Mouse (Mus musculus) midbrain, embryonic 15.5 days (tissue): ENCODE measurements around the gene 4930451I11Rik. TPM values are rescaled to one million over a fixed set of nuclear protein-coding genes. Genes with fewer than 3 reads are reported as not detected.

Source experiments
- ATAC-seq: fragments of 200-750 bp; cut with Nextera tagmentation; replicated peaks from 2 replicates; pipeline ENCODE4 v1.8.0; 2017; ENCODE audit warnings: moderate TSS enrichment
- H3K27ac ChIP-seq: fragments of 300-500 bp; sonication (generic); 2 replicates; pipeline ENCODE4 v1.5.1; 2015; ENCODE audit warnings: mild to moderate bottlenecking, inconsistent platforms
- H3K27me3 ChIP-seq: fragments of 300-500 bp; sonication (generic); replicated peaks from 2 replicates; pipeline ENCODE4 v1.6.1; 2015; ENCODE audit warnings: inconsistent platforms
- H3K36me3 ChIP-seq: fragments of 300-500 bp; sonication (generic); replicated peaks from 2 replicates; pipeline ENCODE4 v1.6.1; 2015; ENCODE audit warnings: inconsistent platforms
- H3K4me1 ChIP-seq: fragments of 300-500 bp; sonication (generic); 2 replicates; pipeline ENCODE4 v1.6.1; 2015; ENCODE audit warnings: inconsistent platforms
- H3K4me2 ChIP-seq: fragments of 300-500 bp; sonication (generic); 2 replicates; pipeline ENCODE4 v1.6.1; 2015; ENCODE audit warnings: inconsistent platforms, mild to moderate bottlenecking, moderate library complexity
- H3K4me3 ChIP-seq: fragments of 300-500 bp; sonication (generic); 2 replicates; pipeline ENCODE4 v1.5.1; 2015; ENCODE audit warnings: mild to moderate bottlenecking, inconsistent platforms
- H3K9ac ChIP-seq: fragments of 300-500 bp; sonication (generic); 2 replicates; pipeline ENCODE4 v1.6.1; 2015; ENCODE audit warnings: mild to moderate bottlenecking, inconsistent platforms
- H3K9me3 ChIP-seq: fragments of 300-500 bp; sonication (generic); 2 replicates; pipeline ENCODE4 v1.6.1; 2016; ENCODE audit warnings: inconsistent platforms
- WGBS: fragments of 180-500 bp; shearing (Covaris S2); methylation state at CpG from one replicate; pipeline ENCODE4 v1.1.7; 2015; ENCODE audit warnings: mixed read lengths; 5-methylcytosine and 5-hydroxymethylcytosine counted together
- polyA plus RNA-seq: library from polyadenylated mRNA; unstranded; fragments of >200 nt; fragmentation: Nextera tagmentation; extraction: Ambion mirVana; gene quantifications from 2 replicates; pipeline ENCODE4 v1.2.1, GENCODE M21; 2015

4930451I11Rik gene
- polyA plus RNA-seq, 1 experiment from 2014 or later = not detected

DNA sequence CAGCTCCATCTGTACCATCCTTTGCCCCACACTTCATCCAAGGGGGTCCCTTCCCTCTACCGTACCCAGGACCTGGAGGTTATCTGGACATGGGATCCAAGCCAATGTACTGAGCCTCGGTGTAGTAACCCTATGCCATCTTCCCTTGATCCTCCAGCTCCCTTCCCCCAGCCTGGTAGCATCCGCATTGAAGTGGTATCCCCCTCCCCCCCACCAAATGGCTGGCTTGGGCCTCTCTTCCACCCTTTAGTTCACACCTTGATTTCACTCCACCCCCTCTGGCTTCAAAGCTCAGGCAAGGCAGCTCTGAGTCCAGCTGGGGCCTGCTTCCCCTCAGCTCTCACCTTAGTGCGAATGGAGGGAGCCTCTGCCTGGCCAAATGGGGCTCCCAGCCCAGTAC lies 46.4 kb downstream of the 4930451I11Rik start:
- 93% methylated on average over 4 of the region's 4 CpGs for WGBS
- Histone ChIP-seq H3K9me3 (no peaks in the 10 kb centered on the region), H3K9ac (no peak overlapping the region), H3K4me3 (no peak overlapping the region), H3K36me3 (peaks cover 52% of the 10 kb centered on the region), H3K27me3 (no peaks in the 10 kb centered on the region), H3K4me2 (no peak overlapping the region), H3K27ac (no peak overlapping the region), H3K4me1 (peaks cover 17% of the 10 kb centered on the region)
- no peak for ATAC-seq

DNA sequence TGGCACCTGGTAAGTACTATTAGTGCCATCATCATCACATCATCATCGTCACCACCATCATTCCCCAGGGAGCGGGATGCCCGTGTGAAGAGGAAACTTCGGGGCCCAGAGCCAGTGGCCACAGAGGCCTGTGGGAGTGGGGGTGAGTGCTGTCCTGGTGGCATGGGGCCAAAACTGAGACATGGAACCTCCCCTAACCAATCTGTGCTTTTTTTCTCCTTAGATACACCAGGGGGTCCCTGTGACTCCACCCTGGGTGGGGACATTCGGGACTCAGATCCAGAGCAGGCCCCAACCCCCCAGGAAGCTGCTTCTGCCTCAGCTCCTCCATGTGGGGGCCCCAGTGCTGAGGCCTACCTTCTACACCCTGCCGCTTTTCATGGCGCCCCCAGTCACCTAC lies 47.0 kb downstream of the 4930451I11Rik start:
- no peak for ATAC-seq
- peaks cover 20% of the 10 kb centered on the region for H3K4me1 ChIP-seq
- H3K27me3 ChIP-seq = no peaks in the 10 kb centered on the region
- 94% methylated on average over 7 of the region's 7 CpGs for WGBS
- H3K9me3 ChIP-seq = no peaks in the 10 kb centered on the region
- H3K36me3 ChIP-seq = peaks cover 47% of the 10 kb centered on the region
- H3K4me2 ChIP-seq = no peak overlapping the region
- no peak overlapping the region for H3K9ac ChIP-seq
- H3K4me3 ChIP-seq = no peak overlapping the region
- no peak overlapping the region for H3K27ac ChIP-seq

DNA sequence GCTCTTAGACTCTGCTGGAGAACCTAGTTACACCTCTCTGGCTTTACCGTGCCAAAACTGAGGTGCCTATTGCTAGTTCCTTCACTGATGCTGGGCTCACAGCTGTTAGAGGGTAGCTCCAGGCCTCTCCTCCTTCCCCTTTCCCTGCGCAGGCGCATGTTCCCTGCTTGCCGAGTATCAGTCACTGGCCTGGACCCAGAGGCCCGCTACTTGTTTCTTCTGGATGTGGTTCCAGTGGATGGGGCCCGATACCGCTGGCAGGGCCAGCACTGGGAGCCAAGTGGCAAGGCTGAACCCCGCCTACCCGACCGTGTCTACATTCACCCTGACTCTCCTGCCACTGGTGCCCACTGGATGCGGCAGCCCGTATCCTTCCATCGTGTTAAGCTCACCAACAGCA lies 48.7 kb downstream of the 4930451I11Rik start:
- H3K4me1 ChIP-seq = peaks cover 36% of the 10 kb centered on the region
- no peak overlapping the region for H3K4me2 ChIP-seq
- H3K36me3 ChIP-seq = peaks cover 31% of the 10 kb centered on the region
- H3K9ac ChIP-seq = no peak overlapping the region
- ATAC-seq = no peak
- H3K27me3 ChIP-seq = no peaks in the 10 kb centered on the region
- H3K27ac ChIP-seq = no peak overlapping the region
- H3K4me3 ChIP-seq = no peak overlapping the region
- WGBS = 84% methylated on average over 13 of the region's 13 CpGs
- no peaks in the 10 kb centered on the region for H3K9me3 ChIP-seq

DNA sequence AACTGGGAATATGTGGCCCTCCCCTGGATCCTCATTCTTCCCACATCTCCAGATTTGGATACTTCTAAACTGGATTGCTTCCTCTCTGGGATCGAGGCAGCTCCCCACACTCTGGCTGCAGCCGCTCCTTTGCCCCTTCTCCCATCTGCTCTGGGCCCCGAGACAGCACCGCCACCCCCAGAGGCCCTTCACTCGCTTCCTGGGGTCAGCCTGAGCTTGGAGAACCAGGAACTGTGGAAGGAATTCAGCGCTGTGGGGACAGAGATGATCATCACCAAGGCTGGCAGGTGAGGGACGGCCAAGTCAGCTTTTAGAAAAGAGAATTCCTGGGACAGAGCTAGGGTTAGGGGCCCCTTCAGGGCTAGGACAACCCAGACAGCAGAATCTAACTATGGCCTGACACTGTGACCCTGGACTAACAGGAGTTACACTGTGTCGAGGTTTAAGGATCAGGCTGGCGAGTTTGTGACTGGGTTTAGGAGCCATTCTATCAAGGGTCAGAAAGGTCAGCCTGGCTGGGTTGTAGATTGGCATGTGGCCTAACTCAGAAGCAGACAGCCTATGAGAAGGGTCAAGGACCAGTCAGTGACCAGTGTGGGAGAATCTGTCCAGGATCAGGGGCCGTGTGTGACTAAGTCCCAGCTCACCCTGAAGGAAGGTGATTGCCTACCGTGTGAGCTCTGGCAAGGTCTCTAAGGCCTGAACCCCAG lies 49.6 kb downstream of the 4930451I11Rik start:
- H3K36me3 ChIP-seq = peaks cover 23% of the 10 kb centered on the region
- no peak for ATAC-seq
- 44% methylated on average over 11 of the region's 11 CpGs for WGBS
- H3K27me3 ChIP-seq = no peaks in the 10 kb centered on the region
- H3K27ac ChIP-seq = no peak overlapping the region
- no peaks in the 10 kb centered on the region for H3K9me3 ChIP-seq
- H3K4me1 ChIP-seq = peaks cover 42% of the 10 kb centered on the region
- peak overlapping the region; percentile 92 for H3K4me2 ChIP-seq
- no peak overlapping the region for H3K9ac ChIP-seq
- no peak overlapping the region for H3K4me3 ChIP-seq

DNA sequence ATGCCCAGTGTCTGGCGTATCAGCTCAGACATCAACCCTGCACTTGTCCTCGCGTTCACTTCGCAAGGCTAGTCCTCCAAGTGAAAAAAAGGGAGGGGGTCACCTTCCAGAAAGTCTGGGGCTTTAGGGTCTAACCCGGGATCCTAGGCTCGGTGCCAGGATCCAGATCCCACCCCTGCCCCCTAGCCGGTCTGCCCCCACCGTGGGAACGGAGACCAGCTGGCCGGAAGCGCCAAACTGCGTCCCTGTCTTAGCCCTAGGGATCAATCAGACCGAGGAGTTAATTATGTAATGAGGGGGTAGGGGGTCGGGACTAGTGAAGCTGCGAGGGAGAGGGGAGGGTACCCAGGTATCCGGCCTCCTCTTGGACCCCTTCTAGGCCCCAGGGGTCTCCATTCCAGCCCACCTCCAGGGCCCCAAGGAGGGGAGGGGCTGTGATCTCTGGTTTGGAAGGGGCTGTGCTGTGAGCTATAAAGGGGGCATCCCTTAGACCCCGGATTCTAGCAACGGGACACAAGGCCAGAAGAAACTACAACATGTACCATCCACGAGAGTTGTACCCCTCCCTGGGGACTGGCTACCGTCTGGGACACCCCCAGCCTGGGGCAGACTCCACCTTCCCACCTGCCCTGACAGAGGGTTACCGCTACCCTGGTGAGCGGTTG lies 50.3 kb downstream of the 4930451I11Rik start, which contains the start of gene Tbx6:
Gene Tbx6, plus strand, starts transcription at position 513 of the 665 bp plus-strand sequence.
- Histone ChIP-seq H3K27me3 (no peaks in the 10 kb centered on the region), H3K36me3 (peaks cover 16% of the 10 kb centered on the region; the same call in 1 of the 2 replicates), H3K4me3 (peak within 1 kb of the TSS; percentile 44), H3K9ac (peak within 1 kb of the TSS; percentile 43), H3K4me1 (peaks cover 47% of the 10 kb centered on the region), H3K27ac (peak within 1 kb of the TSS; percentile 83), H3K4me2 (peak within 1 kb of the TSS; percentile 92), H3K9me3 (no peaks in the 10 kb centered on the region)
- no peak; the same call in 1 of the 2 replicates for ATAC-seq
- 8% methylated on average over 22 of the region's 22 CpGs for WGBS

Other genes with a start within 250 kb of the 4930451I11Rik start
- gene Apobr, start 246.7 kb downstream of the 4930451I11Rik start, polyA plus RNA-seq = 0.32 and 0.38 TPM in 2 replicates
- 34.1 and 35.6 TPM in 2 replicates for gene Cln3, start 245.8 kb downstream of the 4930451I11Rik start, polyA plus RNA-seq
- not detected in 2 replicates for gene Il27, start 236.7 kb downstream of the 4930451I11Rik start, polyA plus RNA-seq
- 11.5 and 13.0 TPM in 2 replicates for gene Nupr1, start 200.8 kb downstream of the 4930451I11Rik start, polyA plus RNA-seq
- gene Sgf29, start 182.3 kb downstream of the 4930451I11Rik start, polyA plus RNA-seq = 62.3 and 72.4 TPM in 2 replicates
- 8.3 and 8.9 TPM in 2 replicates for gene Sult1a1, start 155.2 kb downstream of the 4930451I11Rik start, polyA plus RNA-seq
- 116 and 126 TPM in 2 replicates for gene Bola2, start 136.2 kb downstream of the 4930451I11Rik start, polyA plus RNA-seq
- 18.3 and 20.9 TPM in 2 replicates for gene Slx1b, start 135.9 kb downstream of the 4930451I11Rik start, polyA plus RNA-seq
- 119 and 127 TPM in 2 replicates for gene Coro1a, start 123.9 kb downstream of the 4930451I11Rik start, polyA plus RNA-seq
- gene Mapk3, start 72.0 kb downstream of the 4930451I11Rik start, polyA plus RNA-seq = 110 and 111 TPM in 2 replicates
- 2.2 and 2.3 TPM in 2 replicates for gene Gdpd3, start 65.3 kb downstream of the 4930451I11Rik start, polyA plus RNA-seq
- 201 and 224 TPM in 2 replicates for gene Ypel3, start 54.7 kb downstream of the 4930451I11Rik start, polyA plus RNA-seq
- gene Tbx6, start 50.2 kb downstream of the 4930451I11Rik start, polyA plus RNA-seq = 0.37 and 0.57 TPM in 2 replicates
- gene Ppp4c, start 39.1 kb downstream of the 4930451I11Rik start, polyA plus RNA-seq = 191 and 192 TPM in 2 replicates
- 60.4 and 65.4 TPM in 2 replicates for gene Fam57b, start 34.0 kb downstream of the 4930451I11Rik start, polyA plus RNA-seq
- gene Doc2a, start 15.8 kb upstream of the 4930451I11Rik start, polyA plus RNA-seq = 19.8 and 23.8 TPM in 2 replicates
- gene Hirip3, start 30.3 kb upstream of the 4930451I11Rik start, polyA plus RNA-seq = 16.7 and 22.8 TPM in 2 replicates
- 94.4 and 100 TPM in 2 replicates for gene Ino80e, start 30.7 kb upstream of the 4930451I11Rik start, polyA plus RNA-seq
- 66.8 and 70.9 TPM in 2 replicates for gene Taok2, start 53.1 kb upstream of the 4930451I11Rik start, polyA plus RNA-seq
- gene Tmem219, start 91.3 kb upstream of the 4930451I11Rik start, polyA plus RNA-seq = 33.2 and 36.1 TPM in 2 replicates
- 133 and 136 TPM in 2 replicates for gene Kctd13, start 97.2 kb upstream of the 4930451I11Rik start, polyA plus RNA-seq
- 7.8 and 8.9 TPM in 2 replicates for gene Asphd1, start 117.9 kb upstream of the 4930451I11Rik start, polyA plus RNA-seq
- 50.5 and 56.2 TPM in 2 replicates for gene Sez6l2, start 118.9 kb upstream of the 4930451I11Rik start, polyA plus RNA-seq
- 136 and 150 TPM in 2 replicates for gene Cdipt, start 144.3 kb upstream of the 4930451I11Rik start, polyA plus RNA-seq
- gene Cdiptos, start 144.5 kb upstream of the 4930451I11Rik start, polyA plus RNA-seq = 1.1 and 1.5 TPM in 2 replicates
- 4.0 and 4.5 TPM in 2 replicates for gene Mvp, start 183.0 kb upstream of the 4930451I11Rik start, polyA plus RNA-seq
- gene Pagr1b, start 184.8 kb upstream of the 4930451I11Rik start, polyA plus RNA-seq = 1.0 TPM in 1 of 2 replicates, not detected in the other
- gene Pagr1a, start 185.7 kb upstream of the 4930451I11Rik start, polyA plus RNA-seq = 46.9 and 73.4 TPM in 2 replicates
- gene Gm42742, start 189.5 kb upstream of the 4930451I11Rik start, polyA plus RNA-seq = 44.9 and 52.6 TPM in 2 replicates
- 40.7 and 42.3 TPM in 2 replicates for gene Prrt2, start 189.6 kb upstream of the 4930451I11Rik start, polyA plus RNA-seq
- 78.0 and 89.8 TPM in 2 replicates for gene Maz, start 195.4 kb upstream of the 4930451I11Rik start, polyA plus RNA-seq
- gene Kif22, start 210.8 kb upstream of the 4930451I11Rik start, polyA plus RNA-seq = 21.4 and 24.8 TPM in 2 replicates